Mouse (Mus musculus) G1E (cell line): ENCODE data around the gene Sumo3.

Experiments
- CTCF ChIP-seq: IDR thresholded peaks from 2 replicates; pipeline ENCODE4 v1.5.1; 2012; ENCODE audit warnings: low read depth, low read length, inconsistent platforms, mixed read lengths
- GATA1 ChIP-seq: IDR thresholded peaks from 2 replicates; pipeline ENCODE4 v1.6.1; 2012; ENCODE audit warnings: borderline replicate concordance, low read length, inconsistent platforms, mixed read lengths

DNA sequence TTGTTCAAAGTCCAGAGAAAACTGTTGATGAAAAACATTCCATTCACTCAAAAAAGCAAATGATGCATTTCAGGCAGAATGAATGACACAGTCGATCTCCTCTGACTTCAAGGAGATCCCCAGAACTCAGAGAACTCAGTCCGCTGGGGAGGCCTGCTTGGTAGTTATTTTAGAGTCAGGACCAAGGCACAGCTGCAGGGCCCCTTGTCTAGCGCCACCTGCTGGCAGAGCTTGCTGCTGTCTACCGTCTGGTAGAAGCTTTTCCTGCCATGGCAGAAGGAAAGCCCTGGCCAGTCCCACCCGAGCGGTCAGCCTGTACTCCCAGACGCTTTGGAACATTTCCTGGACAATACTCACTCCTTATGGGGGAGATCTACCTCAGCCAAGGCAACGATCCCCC lies 39.2 kb upstream of the Sumo3 start:
- TF ChIP-seq CTCF (peak; percentile 88), GATA1 (no peak)
